Mouse (Mus musculus) heart, adult 2 months (tissue): ENCODE measurements around the gene Uox.

Experiments used
- CTCF ChIP-seq: fragments of 200-600 bp; IDR thresholded peaks from 2 replicates; pipeline ENCODE4 v1.8.1; 2022; ENCODE audit warnings: antibody characterized with exemption, mild to moderate bottlenecking, moderate library complexity
- EP300 ChIP-seq: fragments of 200-500 bp; IDR thresholded peaks from 2 replicates; pipeline ENCODE4 v1.6.1; 2011; ENCODE audit warnings: low read depth, low read length, control low read depth; ENCODE audit not compliant: insufficient read depth
- POLR2A ChIP-seq: fragments of 200-500 bp; IDR thresholded peaks from 2 replicates; pipeline ENCODE4 v1.6.1; 2011; ENCODE audit warnings: mild to moderate bottlenecking, low read depth, low read length, control low read depth; ENCODE audit not compliant: insufficient read depth

DNA sequence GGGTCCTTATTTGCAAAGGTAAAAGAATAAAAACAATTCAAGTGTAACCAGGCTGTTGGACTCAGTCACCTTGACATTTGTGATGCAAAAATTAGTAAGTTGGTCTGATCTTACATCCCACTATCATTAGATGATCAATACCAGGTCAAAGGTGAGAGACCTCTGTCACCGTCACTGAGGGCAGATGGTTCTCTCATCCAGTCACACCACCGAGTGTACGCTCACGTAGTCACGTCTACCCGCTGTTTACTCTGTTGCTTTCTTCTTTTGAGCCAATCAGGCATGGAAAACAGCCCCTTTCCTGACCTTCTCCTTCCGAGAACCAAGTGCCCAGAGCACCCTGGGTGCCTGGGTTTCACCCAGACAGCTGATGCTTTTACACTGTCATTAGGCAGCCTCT, 20.9 kb downstream of the Uox start:
- no peak for TF ChIP-seq CTCF
- no peak for TF ChIP-seq EP300
- no peak for TF ChIP-seq POLR2A
